Mouse (Mus musculus) erythroblast, embryonic 14.5 days (primary cell): ENCODE measurements around the gene Gm19935.

Source experiments
- GATA1 ChIP-seq: IDR thresholded peaks from 2 replicates; pipeline ENCODE4 v1.6.1; 2012; ENCODE audit warnings: low read length, inconsistent platforms, mixed read lengths
- TAL1 ChIP-seq: IDR thresholded peaks from 3 replicates; pipeline ENCODE4 v1.6.1; 2012; ENCODE audit warnings: low read length, inconsistent platforms, mixed read lengths

DNA sequence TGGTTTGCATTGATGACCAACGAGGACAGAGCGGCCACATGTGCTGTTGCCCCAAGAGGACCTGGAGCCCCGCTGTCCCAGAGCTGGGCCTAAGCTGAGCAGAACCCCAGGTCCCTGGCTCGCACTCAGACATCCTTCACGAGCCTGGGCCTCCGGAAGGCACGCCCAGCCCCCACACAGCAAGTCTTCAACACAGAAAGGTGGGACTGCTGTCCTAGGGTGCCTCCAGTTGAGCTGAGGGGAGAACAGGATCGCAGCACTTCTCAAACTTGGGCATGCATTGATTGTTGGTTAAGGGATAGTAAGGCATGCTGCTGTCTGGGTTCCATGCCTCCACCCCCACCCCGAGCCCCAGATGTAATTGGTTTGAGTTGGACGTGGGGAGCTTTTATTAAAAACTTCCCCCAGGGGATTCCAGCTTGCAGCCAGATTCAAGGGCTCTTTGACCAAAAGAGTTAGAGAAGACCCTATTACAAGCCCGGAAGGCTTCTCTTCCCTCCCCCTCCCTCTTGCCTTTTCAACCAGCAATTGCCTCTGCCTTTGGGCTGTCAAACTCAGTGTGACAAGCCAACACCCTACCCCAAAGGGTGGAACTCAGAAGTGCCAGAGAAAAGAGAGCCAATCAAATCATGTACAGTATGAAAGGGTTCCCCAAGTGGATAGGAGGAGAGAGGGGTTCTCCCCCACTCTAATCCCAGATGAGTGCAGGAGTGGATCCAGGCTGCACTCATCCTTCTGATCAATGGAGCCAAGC, 12.0 kb upstream of the Gm19935 start:
- TF ChIP-seq TAL1 = no peak
- no peak for TF ChIP-seq GATA1
